Mouse (Mus musculus): ENCODE results near the gene Trim65.

GRCm38 (mm10) chr11:116169214-116169613 is 38.3 kb upstream of the Trim65 start:
- TF ChIP-seq CTCF (IDR thresholded peaks at IDR 0.05; ENCODE audit: control insufficient read depth, insufficient read depth, insufficient replicate concordance, low read depth, low read length): no peak
- TF ChIP-seq POLR2A (IDR thresholded peaks at IDR 0.05; ENCODE audit: control insufficient read depth, low read depth, low read length): no peak

Measured in testis, adult 2 months (tissue).